In genomic region chr2:67565480-67566331, GRCm38 (mm10) we compare ENCODE assay signal across 8 mouse cellular contexts. TPM values are rescaled to one million over a fixed set of nuclear protein-coding genes. Genes with fewer than 3 reads are reported as not detected.
DNase-seq lines count a peak whose midpoint lies in the region; ATAC-seq lines count a peak whose summit lies in the region.

TSS of gene B3galt1 (plus strand) at chr2:67565871.

- peak within 1 kb of the TSS; percentile 42 for H3K9ac ChIP-seq in embryonic facial prominence, embryonic 15.5 days
- peak within 1 kb of the TSS; percentile 72 for H3K9ac ChIP-seq in limb, embryonic 11.5 days (ENCODE audit: low read length)
- peak within 1 kb of the TSS; percentile 90 for H3K9ac ChIP-seq in midbrain, embryonic 14.5 days (replicated peaks; ENCODE audit: low read length)
- H3K9ac ChIP-seq in stomach, embryonic 14.5 days (replicated peaks; ENCODE audit: low read depth, low read length): peak within 1 kb of the TSS; percentile 52

- H3K4me1 ChIP-seq in embryonic facial prominence, embryonic 15.5 days: peaks cover 15% of the 10 kb centered on the region
- peaks cover 10% of the 10 kb centered on the region for H3K4me1 ChIP-seq in heart, embryonic 10.5 days
- H3K4me1 ChIP-seq in limb, embryonic 11.5 days (ENCODE audit: control insufficient read depth, insufficient read depth, low read length): no peaks in the 10 kb centered on the region
- peaks cover 10% of the 10 kb centered on the region for H3K4me1 ChIP-seq in midbrain, embryonic 14.5 days (ENCODE audit: control insufficient read depth, insufficient read depth, low read length)
- H3K4me1 ChIP-seq in stomach, embryonic 14.5 days (ENCODE audit: control insufficient read depth, insufficient read depth, low read length): peaks cover 8% of the 10 kb centered on the region

- no peaks in the 10 kb centered on the region for H3K27me3 ChIP-seq in embryonic facial prominence, embryonic 15.5 days
- no peaks in the 10 kb centered on the region for H3K27me3 ChIP-seq in heart, embryonic 10.5 days (ENCODE audit: insufficient read depth, poor library complexity, severe bottlenecking)
- H3K27me3 ChIP-seq in limb, embryonic 11.5 days (ENCODE audit: control insufficient read depth, insufficient read depth, low read length): no peaks in the 10 kb centered on the region
- no peaks in the 10 kb centered on the region for H3K27me3 ChIP-seq in midbrain, embryonic 14.5 days (ENCODE audit: control insufficient read depth, insufficient read depth, low read length)
- no peaks in the 10 kb centered on the region for H3K27me3 ChIP-seq in stomach, embryonic 14.5 days (ENCODE audit: control insufficient read depth, insufficient read depth, low read length)

- WGBS in embryonic facial prominence, embryonic 15.5 days: under 1% methylated on average over 81 of the region's 83 CpGs
- WGBS in heart, embryonic 10.5 days: under 1% methylated on average over 83 of the region's 83 CpGs
- WGBS in limb, embryonic 11.5 days: under 1% methylated on average over 76 of the region's 83 CpGs
- WGBS in midbrain, embryonic 14.5 days: under 1% methylated on average over 81 of the region's 83 CpGs
- WGBS in stomach, embryonic 14.5 days: under 1% methylated on average over 81 of the region's 83 CpGs

- ATAC-seq in embryonic facial prominence, embryonic 15.5 days (ENCODE audit: insufficient number of reproducible peaks, low FRiP score, low TSS enrichment, low read depth): peak; percentile 95
- ATAC-seq in limb, embryonic 11.5 days (ENCODE audit: insufficient number of reproducible peaks, low FRiP score, low TSS enrichment, low read depth): peak; percentile 97
- peak; percentile 98 for ATAC-seq in midbrain, embryonic 14.5 days (ENCODE audit: low FRiP score, low TSS enrichment)
- ATAC-seq in stomach, embryonic 14.5 days (ENCODE audit: insufficient number of reproducible peaks, insufficient read depth, low FRiP score, low read depth): peak; percentile 96

- peak within 1 kb of the TSS; percentile 69 for H3K4me3 ChIP-seq in embryonic facial prominence, embryonic 15.5 days (replicated peaks)
- peak within 1 kb of the TSS; percentile 75 for H3K4me3 ChIP-seq in heart, embryonic 10.5 days
- H3K4me3 ChIP-seq in limb, embryonic 11.5 days (ENCODE audit: low read depth, low read length): peak within 1 kb of the TSS; percentile 70
- peak within 1 kb of the TSS; percentile 79 for H3K4me3 ChIP-seq in midbrain, embryonic 14.5 days (replicated peaks; ENCODE audit: low read depth, low read length)
- H3K4me3 ChIP-seq in stomach, embryonic 14.5 days (ENCODE audit: low read depth, low read length): peak within 1 kb of the TSS; percentile 67

- H3K27ac ChIP-seq in embryonic facial prominence, embryonic 15.5 days (replicated peaks): peak within 1 kb of the TSS; percentile 80
- peak within 1 kb of the TSS; percentile 83 for H3K27ac ChIP-seq in heart, embryonic 10.5 days
- 0 out of 2 replicates have a peak within 1 kb of the TSS, but pooled peaks have one; percentile 62 for H3K27ac ChIP-seq in limb, embryonic 11.5 days (replicated peaks; ENCODE audit: low read depth, low read length)
- H3K27ac ChIP-seq in midbrain, embryonic 14.5 days (replicated peaks; ENCODE audit: low read depth, low read length): peak within 1 kb of the TSS; percentile 97
- H3K27ac ChIP-seq in stomach, embryonic 14.5 days (ENCODE audit: low read length): peak within 1 kb of the TSS; percentile 48; the same call in 1 of the 2 replicates

- no peaks in the 10 kb centered on the region for H3K9me3 ChIP-seq in embryonic facial prominence, embryonic 15.5 days (replicated peaks)
- H3K9me3 ChIP-seq in heart, embryonic 10.5 days: no peaks in the 10 kb centered on the region
- no peaks in the 10 kb centered on the region for H3K9me3 ChIP-seq in limb, embryonic 11.5 days (ENCODE audit: control insufficient read depth, low read length)
- no peaks in the 10 kb centered on the region for H3K9me3 ChIP-seq in midbrain, embryonic 14.5 days (ENCODE audit: control insufficient read depth, low read length)
- no peaks in the 10 kb centered on the region for H3K9me3 ChIP-seq in stomach, embryonic 14.5 days (ENCODE audit: control insufficient read depth, low read depth, low read length)

- no peaks in the 10 kb centered on the region for H3K36me3 ChIP-seq in embryonic facial prominence, embryonic 15.5 days
- H3K36me3 ChIP-seq in heart, embryonic 10.5 days: no peaks in the 10 kb centered on the region
- H3K36me3 ChIP-seq in limb, embryonic 11.5 days (ENCODE audit: control insufficient read depth, insufficient read depth, low read length): no peaks in the 10 kb centered on the region
- H3K36me3 ChIP-seq in midbrain, embryonic 14.5 days (ENCODE audit: control insufficient read depth, insufficient read depth, low read length): no peaks in the 10 kb centered on the region
- H3K36me3 ChIP-seq in stomach, embryonic 14.5 days (ENCODE audit: control insufficient read depth, insufficient read depth, low read length): no peaks in the 10 kb centered on the region

- H3K4me2 ChIP-seq in embryonic facial prominence, embryonic 15.5 days (replicated peaks): peak within 1 kb of the TSS; percentile 91
- H3K4me2 ChIP-seq in limb, embryonic 11.5 days (ENCODE audit: low read depth, severe bottlenecking): peak within 1 kb of the TSS; percentile 90
- peak within 1 kb of the TSS; percentile 98 for H3K4me2 ChIP-seq in midbrain, embryonic 14.5 days (ENCODE audit: low read length)
- peak within 1 kb of the TSS; percentile 75 for H3K4me2 ChIP-seq in stomach, embryonic 14.5 days (replicated peaks; ENCODE audit: low read depth, low read length)

- DNase-seq in spleen, adult 18-20 months: peak; percentile 12 to 16
- DNase-seq in spleen, postnatal 14 days (ENCODE audit: low spot score in 2 of 2): no peak
- DNase-seq in heart, embryonic 10.5 days (ENCODE audit: low spot score): peak; percentile 92
- DNase-seq in kidney, adult 8-10 months: peak; percentile 11 to 38
- DNase-seq in limb, embryonic 11.5 days (ENCODE audit: low spot score): peak; percentile 88
- peak; percentile 97 for DNase-seq in midbrain, embryonic 14.5 days

RNA-seq across cellular contexts. Expression of gene B3galt1, which starts in this region (rescaled TPM):
- 4.5 and 4.8 TPM in 2 replicates for polyA plus RNA-seq in embryonic facial prominence, embryonic 15.5 days (2015; fragmentation: Nextera tagmentation; extraction: Ambion mirVana)
- polyA plus RNA-seq in heart, embryonic 10.5 days (2016; fragmentation: Nextera tagmentation; extraction: Ambion mirVana): 4.7 and 4.8 TPM in 2 replicates
- 7.3 and 8.4 TPM in 2 replicates for polyA plus RNA-seq in limb, embryonic 11.5 days (2014; fragmentation: Nextera tagmentation; extraction: Ambion mirVana)
- polyA plus RNA-seq in midbrain, embryonic 14.5 days (2014; fragmentation: Nextera tagmentation; extraction: Ambion mirVana): 56.3 and 68.9 TPM in 2 replicates
- polyA plus RNA-seq in stomach, embryonic 14.5 days (2014; fragmentation: Nextera tagmentation; extraction: Ambion mirVana): 11.7 and 14.2 TPM in 2 replicates

Comparison
In these comparisons a context has a peak if more than half of its experiments do, and no peak if none do; other contexts are left out.
1. DNase-seq: peak in spleen, adult 18-20 months (2 of 2), heart, embryonic 10.5 days (single experiment), kidney, adult 8-10 months (2 of 2), limb, embryonic 11.5 days (single experiment) and midbrain, embryonic 14.5 days (single experiment); none in spleen, postnatal 14 days (0 of 2).
2. Peak in every context shown above with its lines, with median percentiles within 50 percentile points of each other: ATAC-seq, H3K27ac ChIP-seq, H3K4me2 ChIP-seq, H3K4me3 ChIP-seq and H3K9ac ChIP-seq.